ENCODE assay signal across 19 mouse cellular contexts in the genomic region with DNA sequence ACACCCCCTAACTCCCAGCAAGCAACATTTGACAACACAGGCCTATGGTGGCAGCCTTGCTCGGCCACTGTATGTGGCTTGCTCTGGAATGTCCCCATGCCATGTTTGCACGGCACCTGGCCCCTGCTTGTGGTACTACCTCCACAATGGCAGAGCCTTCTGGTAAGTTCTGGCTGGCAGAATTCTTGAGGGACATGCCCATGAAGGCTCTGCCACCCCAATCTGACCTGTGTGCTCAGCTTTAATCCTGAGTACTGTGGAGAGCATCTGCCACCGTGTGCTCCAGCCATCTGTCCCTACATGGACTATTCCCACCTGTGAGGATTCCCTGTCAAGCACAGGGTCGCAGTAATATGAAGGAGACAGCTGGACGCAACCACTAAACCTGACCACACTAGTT. TPM values are rescaled to one million over a fixed set of nuclear protein-coding genes. Genes with fewer than 3 reads are reported as not detected.
DNase-seq lines count a peak whose midpoint lies in the region; ATAC-seq and TF ChIP-seq lines count a peak whose summit lies in the region.
"Had no signal": no experiment of that assay in that cellular context is flagged by ENCODE, and none has a peak within 500 bp of the region (broad histone marks: within the 10 kb centered on the region; RNA-seq: fewer than 3 reads in every experiment).

No protein-coding gene starts in this region.

- no peaks in the 10 kb centered on the region for H3K27me3 ChIP-seq in heart, postnatal 0 days (ENCODE audit: control insufficient read depth, insufficient read depth, low read length)
- no peaks in the 10 kb centered on the region for H3K27me3 ChIP-seq in midbrain, embryonic 10.5 days (ENCODE audit: low read depth, poor library complexity, severe bottlenecking)
- no peaks in the 10 kb centered on the region for H3K27me3 ChIP-seq in midbrain, embryonic 16.5 days (ENCODE audit: control insufficient read depth, insufficient read depth, low read depth, low read length)
- H3K27me3 ChIP-seq: stomach, embryonic 15.5 days had no signal

- H3K9me3 ChIP-seq in heart, postnatal 0 days (replicated peaks; ENCODE audit: control insufficient read depth, low read length) = no peaks in the 10 kb centered on the region
- no peaks in the 10 kb centered on the region for H3K9me3 ChIP-seq in midbrain, embryonic 10.5 days (replicated peaks)
- H3K9me3 ChIP-seq in midbrain, embryonic 16.5 days (replicated peaks; ENCODE audit: control insufficient read depth, low read length, poor library complexity, severe bottlenecking) = no peaks in the 10 kb centered on the region
- H3K9me3 ChIP-seq: stomach, embryonic 15.5 days had no signal

- 68% methylated on average over 5 of the region's 5 CpGs for WGBS in heart, postnatal 0 days
- 89% methylated on average over 5 of the region's 5 CpGs for WGBS in midbrain, embryonic 10.5 days
- 57% methylated on average over 5 of the region's 5 CpGs for WGBS in midbrain, embryonic 16.5 days

- no peaks in the 10 kb centered on the region for H3K36me3 ChIP-seq in heart, postnatal 0 days (replicated peaks; ENCODE audit: control insufficient read depth, insufficient read depth, low read length)
- H3K36me3 ChIP-seq in midbrain, embryonic 10.5 days = peaks cover 27% of the 10 kb centered on the region
- peaks cover 8% of the 10 kb centered on the region; the same call in 1 of the 2 replicates for H3K36me3 ChIP-seq in midbrain, embryonic 16.5 days (ENCODE audit: control insufficient read depth, insufficient read depth, low read length)

- no peak for DNase-seq in heart, postnatal 0 days (ENCODE audit: low spot score)
- no peak for DNase-seq in heart, adult 9 months (ENCODE audit: low spot score in 2 of 2)
- DNase-seq in midbrain, embryonic 10.5 days (ENCODE audit: low spot score) = no peak
- peak; percentile 70 for DNase-seq in cerebellum, adult 8-10 months
- DNase-seq in spleen, postnatal 10 days (ENCODE audit: low spot score in 2 of 2) = no peak
- DNase-seq: gastrocnemius, postnatal 36 days; heart, postnatal 4 days; kidney, adult 18-20 months; kidney, postnatal 4 days; liver, postnatal 0 days; thymus, postnatal 25 days had no signal

- no peak overlapping the region; the same call in 1 of the 2 replicates for H3K9ac ChIP-seq in heart, postnatal 0 days (replicated peaks; ENCODE audit: low read depth, low read length)
- no peak overlapping the region for H3K9ac ChIP-seq in midbrain, embryonic 16.5 days (ENCODE audit: low read depth, low read length)
- H3K9ac ChIP-seq: liver, postnatal 0 days; stomach, embryonic 15.5 days had no signal

- no peak for TF ChIP-seq CTCF in heart, postnatal 0 days (IDR thresholded peaks at IDR 0.05; ENCODE audit: low read depth)

- TF ChIP-seq EP300 in heart, postnatal 0 days (IDR thresholded peaks at IDR 0.05; ENCODE audit: low read depth) = no peak

- H3K4me1 ChIP-seq in heart, postnatal 0 days (ENCODE audit: control insufficient read depth, insufficient read depth) = peaks cover 80% of the 10 kb centered on the region
- peaks cover 37% of the 10 kb centered on the region for H3K4me1 ChIP-seq in midbrain, embryonic 10.5 days
- H3K4me1 ChIP-seq in midbrain, embryonic 16.5 days (ENCODE audit: control insufficient read depth, insufficient read depth, low read length) = peaks cover 24% of the 10 kb centered on the region

- H3K27ac ChIP-seq in heart, postnatal 0 days (ENCODE audit: low read depth) = peak overlapping the region; percentile 62
- H3K27ac ChIP-seq in midbrain, embryonic 10.5 days (replicated peaks) = 0 out of 2 replicates have a peak overlapping the region, but pooled peaks have one; percentile 33
- H3K27ac ChIP-seq in midbrain, embryonic 16.5 days (ENCODE audit: low read length) = no peak overlapping the region
- H3K27ac ChIP-seq: macrophage; stomach, embryonic 15.5 days had no signal

- H3K4me2 ChIP-seq in heart, postnatal 0 days (ENCODE audit: low read depth, low read length) = no peak overlapping the region
- H3K4me2 ChIP-seq in midbrain, embryonic 16.5 days (ENCODE audit: low read length) = no peak overlapping the region
- H3K4me2 ChIP-seq: stomach, embryonic 15.5 days had no signal

- H3K4me3 ChIP-seq in heart, postnatal 0 days (ENCODE audit: low read depth, low read length) = no peak overlapping the region
- no peak overlapping the region for H3K4me3 ChIP-seq in midbrain, embryonic 10.5 days
- no peak overlapping the region for H3K4me3 ChIP-seq in midbrain, embryonic 16.5 days (ENCODE audit: low read depth, low read length)
- H3K4me3 ChIP-seq: stomach, embryonic 15.5 days had no signal

- ATAC-seq in heart, postnatal 0 days (ENCODE audit: insufficient read depth, low read depth) = no peak
- no peak for ATAC-seq in midbrain, embryonic 16.5 days
- peak; percentile 35; the same call in 1 of the 2 replicates for ATAC-seq in granulocyte monocyte progenitor cell, adult 5-6 weeks (replicated peaks; ENCODE audit: poor library complexity, severe bottlenecking)
- ATAC-seq: forebrain, embryonic 14.5 days; liver, postnatal 0 days had no signal

RNA-seq across cellular contexts. Expression of a gene that starts 22.4 kb away (rescaled TPM):
- total RNA-seq in heart, postnatal 0 days (2014; rRNA removed; ENCODE audit: low replicate concordance) = 159 and 184 TPM in 2 replicates
- 139 and 140 TPM in 2 replicates for polyA plus RNA-seq in heart, postnatal 0 days (2015; fragmentation: Nextera tagmentation; extraction: Ambion mirVana)
- polyA plus RNA-seq in midbrain, embryonic 10.5 days (2016; fragmentation: Nextera tagmentation; extraction: Ambion mirVana) = 90.0 and 109 TPM in 2 replicates
- 246 and 248 TPM in 2 replicates for polyA plus RNA-seq in midbrain, embryonic 16.5 days (2015; fragmentation: Nextera tagmentation; extraction: Ambion mirVana)
- 95.3 and 120 TPM in 2 replicates for total RNA-seq in granulocyte monocyte progenitor cell, adult 5-6 weeks (2014; fragmentation: Nextera tagmentation)
- 173 and 194 TPM in 2 replicates for total RNA-seq in granulocyte monocyte progenitor cell, adult 5-6 weeks (2017)

RNA-seq across cellular contexts. Expression of a gene that starts 34.2 kb away (rescaled TPM):
- total RNA-seq in heart, postnatal 0 days (2014; rRNA removed; ENCODE audit: low replicate concordance) = not detected in 2 replicates
- not detected in 2 replicates for polyA plus RNA-seq in heart, postnatal 0 days (2015; fragmentation: Nextera tagmentation; extraction: Ambion mirVana)
- polyA plus RNA-seq in midbrain, embryonic 10.5 days (2016; fragmentation: Nextera tagmentation; extraction: Ambion mirVana) = not detected in 2 replicates
- not detected in 2 replicates for polyA plus RNA-seq in midbrain, embryonic 16.5 days (2015; fragmentation: Nextera tagmentation; extraction: Ambion mirVana)
- total RNA-seq in granulocyte monocyte progenitor cell, adult 5-6 weeks (2014; fragmentation: Nextera tagmentation) = not detected in 2 replicates
- total RNA-seq in granulocyte monocyte progenitor cell, adult 5-6 weeks (2017) = not detected in 2 replicates
- total RNA-seq: adrenal gland, postnatal 4 days; common myeloid progenitor, adult 5-6 weeks; gastrocnemius, postnatal 36 days; heart, postnatal 4 days had no signal
- polyA plus RNA-seq: embryonic facial prominence, embryonic 14.5 days; forebrain, embryonic 14.5 days; liver, postnatal 0 days; macrophage; stomach, embryonic 15.5 days had no signal

RNA-seq across cellular contexts. Expression of a gene that starts 35.3 kb away (rescaled TPM):
- total RNA-seq in heart, postnatal 0 days (2014; rRNA removed; ENCODE audit: low replicate concordance) = 11.1 and 13.4 TPM in 2 replicates
- polyA plus RNA-seq in heart, postnatal 0 days (2015; fragmentation: Nextera tagmentation; extraction: Ambion mirVana) = 18.5 and 20.1 TPM in 2 replicates
- 16.4 and 19.2 TPM in 2 replicates for polyA plus RNA-seq in midbrain, embryonic 10.5 days (2016; fragmentation: Nextera tagmentation; extraction: Ambion mirVana)
- polyA plus RNA-seq in midbrain, embryonic 16.5 days (2015; fragmentation: Nextera tagmentation; extraction: Ambion mirVana) = 55.4 and 65.8 TPM in 2 replicates
- 59.2 and 65.2 TPM in 2 replicates for total RNA-seq in granulocyte monocyte progenitor cell, adult 5-6 weeks (2014; fragmentation: Nextera tagmentation)
- total RNA-seq in granulocyte monocyte progenitor cell, adult 5-6 weeks (2017) = 34.8 and 42.3 TPM in 2 replicates

RNA-seq across cellular contexts. Expression of a gene that starts 35.6 kb away (rescaled TPM):
- total RNA-seq in heart, postnatal 0 days (2014; rRNA removed; ENCODE audit: low replicate concordance) = 1,352 and 1,440 TPM in 2 replicates
- polyA plus RNA-seq in heart, postnatal 0 days (2015; fragmentation: Nextera tagmentation; extraction: Ambion mirVana) = 486 and 524 TPM in 2 replicates
- 731 and 876 TPM in 2 replicates for polyA plus RNA-seq in midbrain, embryonic 10.5 days (2016; fragmentation: Nextera tagmentation; extraction: Ambion mirVana)
- 400 and 420 TPM in 2 replicates for polyA plus RNA-seq in midbrain, embryonic 16.5 days (2015; fragmentation: Nextera tagmentation; extraction: Ambion mirVana)
- total RNA-seq in granulocyte monocyte progenitor cell, adult 5-6 weeks (2014; fragmentation: Nextera tagmentation) = 2,240 and 2,398 TPM in 2 replicates
- total RNA-seq in granulocyte monocyte progenitor cell, adult 5-6 weeks (2017) = 2,059 and 2,173 TPM in 2 replicates

RNA-seq across cellular contexts. Expression of a gene that starts 44.6 kb away (rescaled TPM):
- total RNA-seq in heart, postnatal 0 days (2014; rRNA removed; ENCODE audit: low replicate concordance) = 108 TPM in 2 replicates
- polyA plus RNA-seq in heart, postnatal 0 days (2015; fragmentation: Nextera tagmentation; extraction: Ambion mirVana) = 56.7 and 59.7 TPM in 2 replicates
- polyA plus RNA-seq in midbrain, embryonic 10.5 days (2016; fragmentation: Nextera tagmentation; extraction: Ambion mirVana) = 620 and 831 TPM in 2 replicates
- polyA plus RNA-seq in midbrain, embryonic 16.5 days (2015; fragmentation: Nextera tagmentation; extraction: Ambion mirVana) = 124 and 134 TPM in 2 replicates
- 541 and 637 TPM in 2 replicates for total RNA-seq in granulocyte monocyte progenitor cell, adult 5-6 weeks (2014; fragmentation: Nextera tagmentation)
- 232 and 267 TPM in 2 replicates for total RNA-seq in granulocyte monocyte progenitor cell, adult 5-6 weeks (2017)
